ENCODE assay signal across 8 mouse cellular contexts in the genomic region with DNA sequence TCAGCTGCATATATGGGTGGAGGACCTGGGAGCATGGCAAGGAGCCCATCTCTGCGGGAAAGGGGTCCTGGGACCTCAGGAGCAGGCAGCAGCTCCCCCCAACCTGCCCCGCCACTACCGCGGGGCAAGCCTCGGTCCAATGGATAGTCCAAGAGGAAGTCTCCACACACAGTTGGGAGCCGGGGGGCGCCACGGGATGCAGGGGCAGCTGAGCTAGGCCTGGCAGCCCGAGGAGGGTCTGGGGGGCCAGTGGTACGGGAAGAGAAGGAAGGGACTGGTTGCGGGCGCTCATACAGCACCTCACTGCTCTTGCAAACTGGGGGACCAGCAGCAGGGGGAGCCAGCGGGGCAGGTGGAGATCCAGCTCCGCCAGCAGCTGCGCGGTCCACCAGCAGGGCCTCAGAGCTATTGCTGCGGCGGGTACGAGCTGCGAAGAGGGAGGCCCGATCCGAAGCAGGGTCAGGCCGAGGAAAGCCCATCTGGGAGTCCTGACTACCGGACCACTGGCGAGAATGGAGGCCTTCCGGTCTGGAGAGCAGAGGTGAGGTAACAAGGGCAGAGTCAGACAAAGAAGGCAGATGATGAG. TPM values are rescaled to one million over a fixed set of nuclear protein-coding genes. Genes with fewer than 3 reads are reported as not detected.
DNase-seq lines count a peak whose midpoint lies in the region; ATAC-seq and TF ChIP-seq lines count a peak whose summit lies in the region.

No protein-coding gene starts in this region.

- WGBS in heart, embryonic 10.5 days = 26% methylated on average over 26 of the region's 26 CpGs
- 48% methylated on average over 25 of the region's 26 CpGs for WGBS in kidney, postnatal 0 days

- no peaks in the 10 kb centered on the region for H3K27me3 ChIP-seq in G1E (ENCODE audit: insufficient read depth, low read length)
- H3K27me3 ChIP-seq in heart, embryonic 10.5 days (ENCODE audit: insufficient read depth, poor library complexity, severe bottlenecking) = no peaks in the 10 kb centered on the region
- H3K27me3 ChIP-seq in kidney, postnatal 0 days (ENCODE audit: insufficient read depth, low read length) = no peaks in the 10 kb centered on the region

- no peaks in the 10 kb centered on the region for H3K9me3 ChIP-seq in G1E (replicated peaks)
- no peaks in the 10 kb centered on the region for H3K9me3 ChIP-seq in heart, embryonic 10.5 days
- H3K9me3 ChIP-seq in kidney, postnatal 0 days (replicated peaks; ENCODE audit: low read length) = no peaks in the 10 kb centered on the region

- H3K9ac ChIP-seq in kidney, postnatal 0 days (ENCODE audit: low read depth, low read length) = no peak overlapping the region

- 0 out of 2 replicates have a peak overlapping the region, but pooled peaks have one; percentile 29 for H3K27ac ChIP-seq in heart, embryonic 10.5 days
- no peak overlapping the region for H3K27ac ChIP-seq in kidney, postnatal 0 days

- peaks cover 20% of the 10 kb centered on the region for H3K4me1 ChIP-seq in G1E (ENCODE audit: insufficient read depth, low read depth, low read length)
- 0 out of 2 replicates have a peak, but pooled peaks cover 5% of the 10 kb centered on the region for H3K4me1 ChIP-seq in heart, embryonic 10.5 days
- no peaks in the 10 kb centered on the region for H3K4me1 ChIP-seq in kidney, postnatal 0 days (replicated peaks; ENCODE audit: insufficient read depth, low read length)

- peak; percentile 84 to 88 for DNase-seq in B cell, adult 2 months
- DNase-seq in G1E (ENCODE audit: low spot score) = peak; percentile 45
- peak; percentile 33 to 64 for DNase-seq in cerebellum, postnatal 4 days (ENCODE audit: low spot score in 2 of 2)
- no peak for DNase-seq in heart, embryonic 10.5 days (ENCODE audit: low spot score)
- peak; percentile 42 for DNase-seq in kidney, postnatal 0 days (ENCODE audit: low spot score)
- peak; percentile 59 to 67 for DNase-seq in lung, adult 18-20 months
- DNase-seq in right cerebral cortex, adult 2 months (ENCODE audit: low spot score in 2 of 2) = peak; percentile 40 to 43
- DNase-seq in adipocyte (ENCODE audit: low spot score) = no peak

- peak overlapping the region; percentile 66 for H3K4me3 ChIP-seq in G1E (ENCODE audit: low read depth, low read length)
- H3K4me3 ChIP-seq in heart, embryonic 10.5 days = peak overlapping the region; percentile 27; the same call in 1 of the 2 replicates
- no peak overlapping the region for H3K4me3 ChIP-seq in kidney, postnatal 0 days (replicated peaks; ENCODE audit: low read depth, low read length)

- H3K36me3 ChIP-seq in G1E (replicated peaks) = peaks cover 33% of the 10 kb centered on the region
- peaks cover 5% of the 10 kb centered on the region for H3K36me3 ChIP-seq in heart, embryonic 10.5 days
- 0 out of 2 replicates have a peak, but pooled peaks cover 3% of the 10 kb centered on the region for H3K36me3 ChIP-seq in kidney, postnatal 0 days (ENCODE audit: insufficient read depth, low read length)

- H3K4me2 ChIP-seq in kidney, postnatal 0 days (ENCODE audit: low read length) = no peak overlapping the region

- ATAC-seq in G1E (ENCODE audit: extremely low read depth, insufficient number of reproducible peaks, low FRiP score, poor library complexity, severe bottlenecking) = peak; percentile 49
- peak; percentile 38; the same call in 1 of the 2 replicates for ATAC-seq in kidney, postnatal 0 days (replicated peaks; ENCODE audit: low FRiP score, low read depth)

- TF ChIP-seq CTCF in G1E (IDR thresholded peaks at IDR 0.05; ENCODE audit: low read depth, low read length) = peak; percentile 23; the same call in 1 of the 2 replicates
- peak; percentile 65 for TF ChIP-seq CTCF in kidney, postnatal 0 days (IDR thresholded peaks at IDR 0.05; ENCODE audit: low read depth)

RNA-seq across cellular contexts. Expression of a gene that starts 5.4 kb away (rescaled TPM):
- total RNA-seq in G1E (2014; fragmentation: Nextera tagmentation) (22.6 and 34.0 TPM in 2 replicates), G1E (2017) (5.0 and 5.7 TPM in 2 replicates)
- polyA plus RNA-seq in G1E (2012) = 10.8 and 12.0 TPM in 2 replicates
- polyA plus RNA-seq in heart, embryonic 10.5 days (2016; fragmentation: Nextera tagmentation; extraction: Ambion mirVana) = 47.7 and 61.2 TPM in 2 replicates
- polyA plus RNA-seq in kidney, postnatal 0 days (2015; fragmentation: Nextera tagmentation; extraction: Ambion mirVana) = 40.9 and 41.6 TPM in 2 replicates

RNA-seq across cellular contexts. Expression of a gene that starts 11.6 kb away (rescaled TPM):
- not detected in 2 replicates for total RNA-seq in G1E (2014; fragmentation: Nextera tagmentation)
- total RNA-seq in G1E (2017) = 0.44 TPM in 1 of 2 replicates, not detected in the other
- 1.1 and 2.0 TPM in 2 replicates for polyA plus RNA-seq in G1E (2012)
- 0.39 TPM in 1 of 2 replicates, not detected in the other for polyA plus RNA-seq in heart, embryonic 10.5 days (2016; fragmentation: Nextera tagmentation; extraction: Ambion mirVana)
- 0.30 TPM in 1 of 2 replicates, not detected in the other for polyA plus RNA-seq in kidney, postnatal 0 days (2015; fragmentation: Nextera tagmentation; extraction: Ambion mirVana)

RNA-seq across cellular contexts. Expression of a gene that starts 17.0 kb away (rescaled TPM):
- 1.4 and 2.3 TPM in 2 replicates for total RNA-seq in G1E (2014; fragmentation: Nextera tagmentation)
- total RNA-seq in G1E (2017) = 0.70 and 0.76 TPM in 2 replicates
- 10.2 and 12.2 TPM in 2 replicates for polyA plus RNA-seq in G1E (2012)
- polyA plus RNA-seq in heart, embryonic 10.5 days (2016; fragmentation: Nextera tagmentation; extraction: Ambion mirVana) = 8.6 and 11.7 TPM in 2 replicates
- 16.8 and 17.4 TPM in 2 replicates for polyA plus RNA-seq in kidney, postnatal 0 days (2015; fragmentation: Nextera tagmentation; extraction: Ambion mirVana)

RNA-seq across cellular contexts. Expression of a gene that starts 19.5 kb away (rescaled TPM):
- total RNA-seq in G1E (2014; fragmentation: Nextera tagmentation) (25.1 and 36.1 TPM in 2 replicates), G1E (2017) (27.9 and 30.8 TPM in 2 replicates)
- 10.8 and 11.4 TPM in 2 replicates for polyA plus RNA-seq in G1E (2012)
- 21.0 and 21.5 TPM in 2 replicates for polyA plus RNA-seq in heart, embryonic 10.5 days (2016; fragmentation: Nextera tagmentation; extraction: Ambion mirVana)
- polyA plus RNA-seq in kidney, postnatal 0 days (2015; fragmentation: Nextera tagmentation; extraction: Ambion mirVana) = 39.6 and 40.6 TPM in 2 replicates

RNA-seq across cellular contexts. Expression of a gene that starts 28.7 kb away (rescaled TPM):
- total RNA-seq in G1E (2014; fragmentation: Nextera tagmentation) (78.7 and 81.0 TPM in 2 replicates), G1E (2017) (14.1 and 17.0 TPM in 2 replicates)
- polyA plus RNA-seq in G1E (2012) = 51.8 and 65.1 TPM in 2 replicates
- 22.7 and 23.2 TPM in 2 replicates for polyA plus RNA-seq in heart, embryonic 10.5 days (2016; fragmentation: Nextera tagmentation; extraction: Ambion mirVana)
- polyA plus RNA-seq in kidney, postnatal 0 days (2015; fragmentation: Nextera tagmentation; extraction: Ambion mirVana) = 22.9 and 24.1 TPM in 2 replicates

Comparison
In these comparisons a context has a peak if more than half of its experiments do, and no peak if none do; other contexts are left out.
1. DNase-seq: peak in B cell, adult 2 months (2 of 2), G1E (single experiment), cerebellum, postnatal 4 days (2 of 2), kidney, postnatal 0 days (single experiment), lung, adult 18-20 months (2 of 2) and right cerebral cortex, adult 2 months (2 of 2); none in heart, embryonic 10.5 days (single experiment) and adipocyte (single experiment).